Mouse (Mus musculus) embryonic fibroblast, embryonic 13.5 days (primary cell): ENCODE measurements around the gene Arhgap9.

Source experiments
- CTCF ChIP-seq: IDR thresholded peaks from 2 replicates; pipeline ENCODE4 v1.5.1; 2011; ENCODE audit warnings: mild to moderate bottlenecking, control low read depth, low read length, moderate library complexity, borderline replicate concordance; ENCODE audit not compliant: insufficient read depth
- POLR2A ChIP-seq: IDR thresholded peaks from 2 replicates; pipeline ENCODE4 v1.6.1; 2011; ENCODE audit warnings: low read depth, mild to moderate bottlenecking, control low read depth, low read length, moderate library complexity

GRCm38 (mm10) chr10:127371023-127371422, 49.3 kb downstream of the Arhgap9 start:
- no peak for TF ChIP-seq POLR2A
- no peak for TF ChIP-seq CTCF
